Mouse (Mus musculus): ENCODE data around the gene Sh3pxd2b. TPM values are rescaled to one million over a fixed set of nuclear protein-coding genes. Genes with fewer than 3 reads are reported as not detected.
A peak's percentile ranks its signal among the peaks of the same experiment; 100 is the strongest.

Sh3pxd2b gene
- polyA plus RNA-seq, 1 experiment from 2014 or later = 7.4 TPM

- ATAC-seq (peak; percentile 76), DNase-seq (ENCODE audit: low spot score) (peak; percentile 75)
- H3K36me3 ChIP-seq (ENCODE audit: insufficient read depth, low read length) = no peaks in the 10 kb centered on the region
- H3K27ac ChIP-seq (ENCODE audit: low read length) = no peak overlapping the region
- TF ChIP-seq EP300 (IDR thresholded peaks at IDR 0.05) (no peak), CTCF (IDR thresholded peaks at IDR 0.05) (no peak)
- H3K4me1 ChIP-seq (ENCODE audit: insufficient read depth, low read depth, low read length) = peaks cover 8% of the 10 kb centered on the region; the same call in 1 of the 2 replicates
- no peak overlapping the region for H3K9ac ChIP-seq (replicated peaks; ENCODE audit: low read depth)
- H3K27me3 ChIP-seq (replicated peaks; ENCODE audit: insufficient read depth, low read length) = no peaks in the 10 kb centered on the region
- no peak overlapping the region for H3K4me2 ChIP-seq (replicated peaks; ENCODE audit: low read depth, low read length)
- H3K4me3 ChIP-seq (ENCODE audit: low read depth, low read length) = no peak overlapping the region
- 71% methylated on average over 6 of the region's 6 CpGs for WGBS
- H3K9me3 ChIP-seq (ENCODE audit: low read length) = no peaks in the 10 kb centered on the region
These were observed 11.1 kb upstream of the Sh3pxd2b start for GRCm38 (mm10) chr11:32336435-32336907.

GRCm38 (mm10) chr11:32339131-32339531 lies 8.5 kb upstream of the Sh3pxd2b start:
- DNase-seq (ENCODE audit: low spot score) = no peak
- Histone ChIP-seq H3K4me1 (ENCODE audit: insufficient read depth, low read depth, low read length) (peaks cover 9% of the 10 kb centered on the region; the same call in 1 of the 2 replicates), H3K9me3 (ENCODE audit: low read length) (no peaks in the 10 kb centered on the region), H3K4me2 (replicated peaks; ENCODE audit: low read depth, low read length) (no peak overlapping the region), H3K4me3 (ENCODE audit: low read depth, low read length) (no peak overlapping the region), H3K27me3 (replicated peaks; ENCODE audit: insufficient read depth, low read length) (no peaks in the 10 kb centered on the region), H3K36me3 (ENCODE audit: insufficient read depth, low read length) (no peaks in the 10 kb centered on the region), H3K27ac (ENCODE audit: low read length) (no peak overlapping the region), H3K9ac (replicated peaks; ENCODE audit: low read depth) (no peak overlapping the region)
- ATAC-seq = peak; percentile 46; the same call in 1 of the 2 replicates
- WGBS = 45% methylated on average over 2 of the region's 2 CpGs
- TF ChIP-seq CTCF (IDR thresholded peaks at IDR 0.05) (no peak), EP300 (IDR thresholded peaks at IDR 0.05) (peak; percentile 32; the same call in 1 of the 2 replicates)

GRCm38 (mm10) chr11:32340476-32341473 lies 6.8 kb upstream of the Sh3pxd2b start:
- DNase-seq (ENCODE audit: low spot score) = peak; percentile 71
- Histone ChIP-seq H3K4me3 (ENCODE audit: low read depth, low read length) (no peak overlapping the region), H3K9me3 (ENCODE audit: low read length) (no peaks in the 10 kb centered on the region), H3K36me3 (ENCODE audit: insufficient read depth, low read length) (no peaks in the 10 kb centered on the region), H3K27ac (ENCODE audit: low read length) (no peak overlapping the region), H3K4me2 (replicated peaks; ENCODE audit: low read depth, low read length) (no peak overlapping the region), H3K4me1 (ENCODE audit: insufficient read depth, low read depth, low read length) (peaks cover 9% of the 10 kb centered on the region; the same call in 1 of the 2 replicates), H3K27me3 (replicated peaks; ENCODE audit: insufficient read depth, low read length) (no peaks in the 10 kb centered on the region), H3K9ac (replicated peaks; ENCODE audit: low read depth) (no peak overlapping the region)
- ATAC-seq = peak; percentile 42
- TF ChIP-seq CTCF (IDR thresholded peaks at IDR 0.05) (peak; percentile 89), EP300 (IDR thresholded peaks at IDR 0.05) (no peak)
- 29% methylated on average over 17 of the region's 17 CpGs for WGBS

- Histone ChIP-seq H3K9me3 (ENCODE audit: low read length) (no peaks in the 10 kb centered on the region), H3K9ac (replicated peaks; ENCODE audit: low read depth) (no peak overlapping the region), H3K36me3 (ENCODE audit: insufficient read depth, low read length) (no peaks in the 10 kb centered on the region), H3K4me3 (ENCODE audit: low read depth, low read length) (no peak overlapping the region), H3K27me3 (replicated peaks; ENCODE audit: insufficient read depth, low read length) (no peaks in the 10 kb centered on the region), H3K4me1 (ENCODE audit: insufficient read depth, low read depth, low read length) (peaks cover 9% of the 10 kb centered on the region; the same call in 1 of the 2 replicates), H3K4me2 (replicated peaks; ENCODE audit: low read depth, low read length) (no peak overlapping the region), H3K27ac (ENCODE audit: low read length) (no peak overlapping the region)
- peak; percentile 62 for DNase-seq (ENCODE audit: low spot score)
- TF ChIP-seq EP300 (IDR thresholded peaks at IDR 0.05) = no peak
- TF ChIP-seq CTCF (IDR thresholded peaks at IDR 0.05) = peak; percentile 92
- WGBS = 13% methylated on average over 2 of the region's 2 CpGs
- no peak for ATAC-seq
These were observed 4.8 kb upstream of the Sh3pxd2b start for GRCm38 (mm10) chr11:32342770-32343191.

- ATAC-seq = no peak
These were observed 4.3 kb upstream of the Sh3pxd2b start for GRCm38 (mm10) chr11:32343350-32343749.

More at GRCm38 (mm10) chr11:32343350-32343749, 4.3 kb upstream of the Sh3pxd2b start:
- Histone ChIP-seq H3K9me3 (ENCODE audit: low read length) (no peaks in the 10 kb centered on the region), H3K36me3 (ENCODE audit: insufficient read depth, low read length) (no peaks in the 10 kb centered on the region), H3K4me2 (replicated peaks; ENCODE audit: low read depth, low read length) (no peak overlapping the region), H3K9ac (replicated peaks; ENCODE audit: low read depth) (no peak overlapping the region), H3K4me3 (ENCODE audit: low read depth, low read length) (no peak overlapping the region), H3K27ac (ENCODE audit: low read length) (no peak overlapping the region), H3K4me1 (ENCODE audit: insufficient read depth, low read depth, low read length) (peaks cover 9% of the 10 kb centered on the region; the same call in 1 of the 2 replicates), H3K27me3 (replicated peaks; ENCODE audit: insufficient read depth, low read length) (no peaks in the 10 kb centered on the region)
- TF ChIP-seq CTCF (IDR thresholded peaks at IDR 0.05) (no peak), EP300 (IDR thresholded peaks at IDR 0.05) (no peak)
- DNase-seq (ENCODE audit: low spot score) = no peak
- 100% methylated on average over 1 of the region's 1 CpGs for WGBS

All from lung, postnatal 0 days (tissue).